Mouse (Mus musculus): ENCODE data around the gene Prdx6b. TPM values are rescaled to one million over a fixed set of nuclear protein-coding genes. Genes with fewer than 3 reads are reported as not detected.

The Prdx6b gene
- total RNA-seq (2021) = not detected
- long read RNA-seq, experiment 1 = 0 reads
- long read RNA-seq, experiment 2 = 0 reads

DNA sequence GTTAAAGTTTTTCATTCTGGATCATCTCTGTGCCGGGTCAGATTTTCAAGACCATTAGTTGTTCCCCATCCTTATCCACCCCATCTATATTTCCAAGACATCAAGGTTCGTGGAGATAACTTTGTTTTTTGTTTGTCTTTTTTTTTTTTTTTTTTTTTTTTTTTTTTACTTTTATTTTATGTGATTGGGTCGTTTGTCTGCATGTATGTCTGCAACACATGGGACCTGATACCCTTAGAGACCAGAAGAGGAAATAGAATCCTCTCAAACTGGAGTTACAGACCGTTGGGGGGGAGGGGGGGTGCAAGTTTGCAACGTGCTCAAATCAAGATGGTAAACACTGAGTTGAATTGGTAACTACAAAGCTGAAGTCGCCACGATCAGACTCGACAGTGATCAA, at the start of gene Prdx6b:
Prdx6b (plus strand) TSS at position 301 of the 400 bp plus-strand sequence.
- no peak for DNase-seq

DNA sequence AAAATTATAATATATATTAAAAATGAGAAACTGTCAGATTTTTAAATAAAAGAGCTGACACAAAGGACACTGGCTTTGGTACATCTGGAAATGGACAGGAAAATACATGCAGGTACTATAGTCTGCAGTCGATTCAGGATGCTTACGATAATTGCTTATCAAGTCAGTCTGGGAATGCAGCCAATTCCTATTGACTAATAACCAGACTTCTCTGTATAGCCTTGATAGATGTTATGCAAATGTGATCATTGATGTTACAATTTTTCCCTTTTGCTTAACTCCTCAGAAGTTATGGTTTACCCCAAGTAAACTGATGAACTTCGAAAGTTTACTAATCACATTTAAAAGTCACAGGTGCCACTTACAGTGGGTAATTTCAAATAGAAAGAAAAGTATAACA, 44.8 kb upstream of the Prdx6b start:
- no peak for DNase-seq

DNA sequence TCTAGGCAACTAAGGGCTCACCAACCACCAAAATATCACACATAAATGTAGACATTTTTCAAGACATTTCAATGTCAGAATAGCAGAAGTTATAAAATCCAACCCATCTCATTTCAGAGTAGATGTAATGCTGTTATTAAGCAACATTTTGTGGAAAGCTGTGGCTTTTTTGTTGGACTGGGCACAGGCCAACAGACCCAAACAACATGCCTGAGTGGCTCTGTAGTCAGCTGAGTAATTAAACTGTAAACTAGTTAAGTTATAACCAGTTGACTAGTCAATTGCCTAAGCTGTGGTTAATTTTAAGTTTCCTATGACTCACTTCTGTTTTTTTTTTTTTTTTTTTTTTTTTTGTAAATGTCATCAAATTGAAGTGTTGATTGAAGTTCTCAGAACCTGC, 44.4 kb upstream of the Prdx6b start:
- no peak for DNase-seq

DNA sequence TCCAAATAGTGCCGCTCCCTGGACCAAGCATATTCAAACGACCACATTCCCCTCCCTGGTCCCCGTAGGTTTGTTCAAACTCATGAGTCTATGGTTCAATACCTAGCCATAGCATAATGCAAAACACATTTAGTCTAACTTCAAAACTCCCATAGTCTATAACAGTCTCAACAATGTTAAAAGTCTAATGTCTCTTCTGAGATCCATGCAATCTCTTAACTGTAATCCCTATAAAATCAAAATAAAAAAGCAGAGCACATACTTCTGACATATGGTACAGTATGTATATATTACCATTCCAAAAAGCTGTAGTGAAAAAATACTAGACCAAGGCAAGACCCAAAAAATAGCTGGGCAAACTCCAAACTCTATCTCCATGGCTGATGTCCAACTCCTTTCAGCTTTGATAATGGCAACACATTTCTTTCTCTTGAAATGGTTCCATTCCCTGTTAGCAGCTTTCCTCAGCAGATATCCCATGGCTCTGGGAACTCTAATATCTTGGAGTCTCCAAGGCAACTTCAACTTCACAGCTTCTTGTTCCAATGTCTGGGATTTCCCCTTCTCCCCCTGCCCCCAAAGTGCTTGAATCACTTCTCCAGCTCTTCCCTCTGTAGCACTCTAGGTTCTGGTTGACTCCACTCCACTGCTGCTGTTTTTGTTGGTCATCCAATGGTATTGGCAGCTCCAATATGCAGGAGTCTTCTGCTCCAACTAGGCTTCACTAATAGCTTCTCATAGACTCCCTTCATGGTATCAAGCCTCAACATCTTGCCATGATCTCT, 32.2 kb upstream of the Prdx6b start:
- DNase-seq = no peak

DNA sequence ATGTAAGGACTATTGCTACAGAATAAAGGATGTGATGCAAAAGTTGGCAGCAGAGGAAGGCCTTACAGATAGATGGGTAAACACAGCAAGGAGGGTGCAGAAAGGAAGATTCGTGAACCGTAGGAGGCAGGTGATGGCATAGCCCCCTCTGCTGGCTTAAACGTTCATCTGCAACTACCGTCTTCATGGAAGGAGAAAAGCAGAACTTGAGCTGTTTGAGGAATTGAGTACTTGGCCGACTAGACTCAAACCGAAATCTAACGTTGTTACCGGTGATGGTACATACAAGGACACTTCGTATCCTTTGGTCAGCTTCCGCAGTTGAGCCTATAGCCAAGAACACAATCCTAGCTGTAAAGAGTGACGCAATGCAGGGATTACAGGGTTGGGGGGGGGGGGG, 25.4 kb upstream of the Prdx6b start:
- peak; percentile 12 for DNase-seq

DNA sequence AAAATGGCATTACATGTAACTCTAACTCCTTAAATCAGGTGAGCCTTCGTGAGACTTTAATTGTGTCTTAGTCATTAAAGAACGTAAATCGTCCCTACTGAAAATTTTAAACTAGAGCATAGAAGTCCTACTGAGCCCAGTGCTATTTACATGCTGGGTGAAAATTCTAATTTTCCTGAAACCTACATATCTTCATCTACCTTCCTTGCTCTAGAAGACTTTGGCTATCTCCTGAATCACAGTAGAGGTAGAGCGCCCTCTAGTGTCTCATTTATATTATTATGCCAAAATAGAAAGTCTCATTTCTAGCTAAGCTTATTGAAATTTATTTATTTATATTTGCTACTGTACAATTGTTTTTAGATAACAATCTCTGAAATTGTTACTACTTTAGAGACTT, 24.2 kb upstream of the Prdx6b start:
- DNase-seq = no peak

DNA sequence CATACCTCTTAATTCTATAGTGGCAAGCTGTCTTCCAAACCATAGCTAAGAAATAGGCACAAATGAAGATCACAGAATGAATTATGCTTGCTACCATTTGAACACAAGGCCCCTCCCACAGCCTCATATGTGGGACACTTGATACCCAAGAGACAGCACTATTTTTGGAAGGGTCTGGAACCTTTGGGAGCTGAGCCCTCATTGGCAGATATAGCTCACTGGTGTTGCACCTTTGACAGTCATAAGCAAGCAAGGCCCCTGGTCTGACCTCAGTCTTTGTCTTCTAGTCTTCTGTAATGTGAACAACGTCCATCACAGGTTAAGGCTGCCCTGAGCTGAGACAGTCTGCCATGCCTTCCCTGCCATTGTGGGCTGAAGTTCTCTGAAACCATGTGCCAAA, 20.8 kb upstream of the Prdx6b start:
- no peak for DNase-seq

DNA sequence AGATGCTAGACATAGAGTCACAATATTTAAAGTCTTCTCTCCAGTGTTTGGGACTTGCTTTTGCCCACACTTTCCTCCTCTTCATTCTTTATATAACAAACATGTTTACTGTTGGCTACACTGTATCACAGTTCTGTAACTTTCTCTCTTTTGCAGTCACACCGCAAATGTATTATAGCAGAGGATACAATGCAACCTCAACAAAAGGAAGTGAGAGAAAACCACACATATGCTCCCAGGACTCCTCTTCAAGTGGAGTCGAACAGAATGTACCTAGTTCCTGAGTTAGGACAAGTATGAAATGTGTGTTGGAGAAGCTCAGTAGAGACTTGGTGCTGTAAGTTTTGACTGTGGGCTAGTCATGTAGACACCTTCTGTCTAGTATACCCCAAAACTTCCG, 19.2 kb upstream of the Prdx6b start:
- DNase-seq = no peak

DNA sequence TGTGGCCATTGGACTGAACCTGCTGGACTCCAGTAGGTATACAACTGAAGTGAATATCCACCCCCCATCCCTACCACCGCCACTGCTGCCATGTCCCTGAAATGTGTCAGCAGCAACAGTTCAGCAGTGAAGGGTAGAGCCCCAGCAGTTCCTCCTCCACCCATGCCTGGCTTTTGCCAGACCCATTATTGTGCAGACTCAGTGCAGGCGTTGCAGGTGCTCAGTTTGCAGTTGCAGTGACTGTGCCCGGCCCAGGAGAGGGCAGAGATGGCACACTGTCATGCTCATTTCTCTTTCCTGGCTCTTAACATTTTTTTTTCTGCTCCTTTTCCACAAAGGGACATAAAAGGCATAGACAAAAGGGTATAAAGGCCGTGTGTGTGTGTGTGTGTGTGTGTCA, 18.5 kb upstream of the Prdx6b start:
- no peak for DNase-seq

DNA sequence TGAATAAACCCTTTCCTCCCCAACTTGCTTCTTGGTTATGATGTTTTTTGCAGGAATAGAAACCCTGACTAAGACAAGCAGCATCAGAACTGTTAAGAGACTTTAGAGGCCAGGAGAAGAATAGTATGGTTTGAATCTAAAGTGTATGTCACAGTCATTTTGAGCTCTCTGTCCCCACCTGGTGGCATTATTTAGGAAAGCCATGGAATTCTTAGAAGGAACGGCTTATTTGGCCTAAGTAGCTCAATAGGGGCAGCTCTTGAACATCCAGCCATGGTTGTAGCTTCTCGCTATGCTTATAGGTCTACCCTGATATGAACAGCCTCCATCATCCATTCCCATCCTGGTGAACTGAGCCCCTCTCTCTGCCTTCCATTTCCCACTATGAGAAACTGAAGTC, 17.1 kb upstream of the Prdx6b start:
- DNase-seq = no peak

DNA sequence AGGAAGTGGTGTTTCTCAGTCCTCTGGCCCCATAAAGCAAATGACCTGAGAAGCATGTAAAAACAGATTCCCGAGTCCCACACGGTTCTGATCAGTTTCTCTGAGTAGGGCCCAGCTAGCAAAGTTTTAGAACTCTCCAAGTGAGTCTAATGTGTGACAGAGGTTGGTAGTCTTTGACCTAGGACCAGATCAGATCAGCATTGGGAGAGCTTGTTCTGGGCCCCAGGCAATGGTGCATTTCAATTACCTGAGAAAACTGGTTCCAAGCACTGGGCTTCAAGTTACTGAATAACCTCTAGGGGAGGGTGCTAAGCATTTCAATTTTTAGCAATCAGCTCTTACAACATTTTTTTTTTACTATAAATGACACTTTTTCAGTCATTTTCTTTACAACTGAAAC, 10.1 kb upstream of the Prdx6b start:
- DNase-seq = no peak

DNA sequence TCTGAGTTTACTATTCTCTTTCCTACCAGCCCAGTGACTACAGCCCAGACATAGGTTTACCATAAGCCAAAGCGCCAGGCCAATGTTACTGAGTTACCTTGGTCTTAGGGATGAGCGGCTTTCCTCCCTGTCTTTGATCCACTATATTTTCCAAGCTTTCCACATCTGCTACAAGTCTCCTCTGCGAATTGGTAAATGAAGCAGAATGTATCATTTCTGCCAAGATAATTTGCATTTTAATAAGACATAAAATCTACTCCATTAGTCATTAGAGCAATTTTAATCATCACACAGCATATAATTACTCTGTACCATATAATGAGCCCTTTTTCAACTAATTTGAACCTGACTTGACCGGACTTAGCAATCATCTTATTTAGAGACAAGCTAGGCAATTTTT, 5.9 kb upstream of the Prdx6b start:
- DNase-seq = no peak

DNA sequence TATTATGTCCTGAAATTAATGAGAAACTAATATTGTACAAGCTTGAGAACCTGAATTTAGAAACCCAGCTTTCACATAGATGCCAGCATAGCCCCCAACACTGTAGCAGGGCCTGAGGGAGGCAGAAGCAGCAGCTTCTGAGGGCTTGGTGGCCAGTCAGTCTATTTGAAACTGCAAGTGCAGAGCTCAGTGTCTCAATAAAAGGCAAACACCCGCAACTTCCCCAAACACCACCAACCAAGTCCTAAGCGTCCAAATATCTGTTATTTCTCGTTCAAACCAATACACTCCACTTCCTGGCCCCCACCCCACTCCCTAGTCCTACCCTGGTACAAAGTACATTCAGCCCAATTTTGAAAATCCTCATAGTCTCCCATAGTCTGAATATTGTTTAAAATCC, 6.1 kb downstream of the Prdx6b start:
- no peak for DNase-seq

DNA sequence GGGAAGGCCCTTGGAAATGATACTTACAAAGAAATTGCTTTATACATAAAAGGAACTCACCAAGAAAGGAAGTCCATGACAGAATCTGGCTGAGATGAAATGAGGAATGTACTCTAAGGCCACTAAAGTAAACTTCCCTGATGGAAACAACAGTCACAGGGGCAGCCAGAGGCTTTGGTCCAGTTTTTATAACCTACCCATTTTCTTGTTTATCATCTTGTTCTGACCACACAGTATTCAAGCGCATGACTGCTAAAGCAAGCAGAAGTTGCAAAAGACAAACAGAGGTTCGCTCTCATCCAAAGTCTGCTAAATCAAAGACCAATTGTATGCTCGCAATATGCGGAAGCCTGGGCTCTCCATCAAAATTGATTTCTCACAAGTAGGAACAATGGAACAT, 8.5 kb downstream of the Prdx6b start:
- no peak for DNase-seq

DNA sequence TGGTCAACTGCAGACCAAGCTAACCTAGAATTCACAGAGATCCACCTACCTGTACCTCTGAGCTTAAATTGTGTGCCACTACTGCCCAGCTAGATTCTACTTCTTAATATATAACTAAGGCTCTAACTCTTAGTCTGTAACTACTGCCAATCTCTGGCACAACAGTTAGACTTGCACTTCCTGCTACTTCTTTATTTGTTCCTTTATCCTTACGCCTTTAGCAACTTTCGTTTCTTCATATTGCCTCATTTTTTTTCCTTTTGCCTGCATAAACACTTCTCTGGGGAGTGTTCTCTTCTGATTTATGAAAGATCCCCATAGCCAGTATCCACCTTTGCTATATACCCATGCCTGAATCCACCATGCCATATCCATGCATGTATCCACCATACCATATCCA, 11.7 kb downstream of the Prdx6b start:
- no peak for DNase-seq

DNA sequence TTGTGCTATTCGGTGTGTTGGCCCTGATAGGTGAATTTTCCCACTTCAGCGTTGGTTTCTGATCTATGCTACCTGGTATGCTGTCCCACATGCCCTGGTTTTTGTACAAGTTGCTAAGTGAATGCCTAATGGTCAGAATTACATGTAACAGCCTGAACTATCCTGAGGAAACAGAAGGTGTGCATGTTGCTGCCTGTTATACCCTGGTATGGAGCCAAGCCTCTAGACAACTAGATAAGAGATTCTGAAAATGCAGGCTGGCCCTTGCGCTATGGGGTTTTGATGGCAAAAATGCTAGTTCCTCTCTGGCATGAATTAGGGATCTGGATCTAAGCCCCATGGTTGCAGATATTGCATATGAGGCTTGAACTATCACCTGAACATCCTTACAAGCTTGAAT, 15.4 kb downstream of the Prdx6b start:
- DNase-seq = no peak

DNA sequence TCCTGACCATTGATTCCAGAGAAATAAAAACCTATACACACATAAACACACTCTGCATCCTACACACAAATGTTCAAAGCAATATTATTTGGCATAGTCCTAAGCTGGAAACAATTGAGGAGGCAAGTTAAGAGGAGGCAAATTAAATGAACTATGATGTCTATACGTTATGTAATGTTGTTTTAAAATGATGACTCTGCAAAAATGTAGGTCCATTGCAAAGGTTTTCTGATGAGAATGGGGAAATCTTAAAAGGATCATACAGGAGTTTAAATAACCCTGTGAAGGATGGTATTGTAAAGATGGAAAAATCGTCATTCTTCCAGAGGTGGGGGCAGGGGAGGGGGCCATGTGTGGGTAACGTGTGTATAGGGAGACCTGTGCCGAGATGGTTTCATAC, 17.5 kb downstream of the Prdx6b start:
- DNase-seq = no peak

DNA sequence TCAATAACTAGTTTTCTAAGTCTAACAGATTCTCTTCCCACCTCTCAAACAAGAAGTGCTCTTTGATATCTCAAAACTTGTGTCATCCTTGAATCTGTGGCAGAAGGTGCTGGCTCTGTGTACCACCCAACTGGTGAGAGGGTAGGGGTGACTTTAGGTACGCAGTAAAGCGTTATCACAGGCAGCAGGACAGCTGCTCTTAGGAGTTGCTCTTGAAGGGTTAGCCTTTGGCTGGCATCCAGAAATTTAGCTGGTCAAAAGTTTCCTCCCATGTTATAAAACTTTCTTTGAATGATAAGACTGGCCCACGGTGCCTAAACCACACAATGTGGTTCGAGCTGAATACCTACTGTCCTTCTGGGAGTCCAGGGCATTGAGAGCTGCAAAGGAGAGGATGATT, 18.5 kb downstream of the Prdx6b start:
- DNase-seq = no peak

DNA sequence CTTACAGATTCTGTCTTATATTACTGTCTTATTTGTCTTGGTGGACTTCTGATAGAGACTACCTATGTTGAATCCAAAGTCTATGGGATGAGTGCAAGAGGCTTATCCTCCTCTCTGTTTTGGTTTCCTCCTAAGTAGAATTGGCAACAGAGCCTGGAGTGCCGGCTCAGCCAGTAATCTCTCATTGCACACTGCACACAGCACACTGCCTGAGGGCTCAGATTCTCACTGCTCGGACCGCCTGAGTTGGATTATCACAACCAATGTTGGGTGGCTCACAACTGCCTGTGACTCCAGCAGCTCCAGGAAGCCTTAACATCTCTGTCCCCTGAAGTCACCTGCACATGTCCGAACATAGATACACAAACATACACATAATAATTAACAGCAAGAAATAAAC, 19.1 kb downstream of the Prdx6b start:
- no peak for DNase-seq

DNA sequence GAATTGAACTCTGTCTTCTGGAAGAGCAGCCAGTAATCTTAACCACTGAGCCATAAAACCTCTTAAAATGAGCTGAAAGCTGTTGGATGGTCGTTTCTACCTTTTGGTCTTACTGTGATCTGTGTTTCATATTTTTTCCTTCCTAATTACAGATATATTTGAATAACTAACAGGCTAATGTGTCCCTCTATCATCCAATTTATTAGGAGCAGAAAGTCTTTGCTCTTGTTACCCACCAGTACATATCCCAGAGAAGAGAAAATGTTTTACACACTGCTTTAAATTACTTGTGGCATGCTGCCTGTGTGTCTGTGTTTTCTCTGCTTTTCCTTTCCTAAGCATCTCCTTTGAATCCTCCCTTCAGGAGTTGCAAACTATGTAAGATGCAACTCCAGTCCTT, 21.9 kb downstream of the Prdx6b start:
- no peak for DNase-seq

DNA sequence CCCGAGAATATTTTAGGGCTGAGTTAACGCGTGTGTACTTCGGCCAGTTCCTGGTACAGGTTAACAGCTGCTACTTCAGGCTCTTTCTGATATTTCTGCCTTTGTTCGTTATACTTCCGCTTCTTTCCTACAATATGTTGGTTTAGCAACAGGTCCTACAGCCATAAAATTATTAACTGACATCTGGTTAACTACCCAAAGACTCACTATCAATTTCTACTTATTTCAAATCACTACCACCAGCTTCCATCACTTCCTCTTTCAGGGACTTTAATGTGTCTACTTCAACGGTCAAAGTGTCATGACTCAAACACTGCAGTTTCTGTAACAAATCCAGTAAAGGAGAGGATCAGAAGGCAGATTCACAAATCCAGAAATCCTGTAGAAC, 22.6 kb downstream of the Prdx6b start:
- no peak for DNase-seq

DNA sequence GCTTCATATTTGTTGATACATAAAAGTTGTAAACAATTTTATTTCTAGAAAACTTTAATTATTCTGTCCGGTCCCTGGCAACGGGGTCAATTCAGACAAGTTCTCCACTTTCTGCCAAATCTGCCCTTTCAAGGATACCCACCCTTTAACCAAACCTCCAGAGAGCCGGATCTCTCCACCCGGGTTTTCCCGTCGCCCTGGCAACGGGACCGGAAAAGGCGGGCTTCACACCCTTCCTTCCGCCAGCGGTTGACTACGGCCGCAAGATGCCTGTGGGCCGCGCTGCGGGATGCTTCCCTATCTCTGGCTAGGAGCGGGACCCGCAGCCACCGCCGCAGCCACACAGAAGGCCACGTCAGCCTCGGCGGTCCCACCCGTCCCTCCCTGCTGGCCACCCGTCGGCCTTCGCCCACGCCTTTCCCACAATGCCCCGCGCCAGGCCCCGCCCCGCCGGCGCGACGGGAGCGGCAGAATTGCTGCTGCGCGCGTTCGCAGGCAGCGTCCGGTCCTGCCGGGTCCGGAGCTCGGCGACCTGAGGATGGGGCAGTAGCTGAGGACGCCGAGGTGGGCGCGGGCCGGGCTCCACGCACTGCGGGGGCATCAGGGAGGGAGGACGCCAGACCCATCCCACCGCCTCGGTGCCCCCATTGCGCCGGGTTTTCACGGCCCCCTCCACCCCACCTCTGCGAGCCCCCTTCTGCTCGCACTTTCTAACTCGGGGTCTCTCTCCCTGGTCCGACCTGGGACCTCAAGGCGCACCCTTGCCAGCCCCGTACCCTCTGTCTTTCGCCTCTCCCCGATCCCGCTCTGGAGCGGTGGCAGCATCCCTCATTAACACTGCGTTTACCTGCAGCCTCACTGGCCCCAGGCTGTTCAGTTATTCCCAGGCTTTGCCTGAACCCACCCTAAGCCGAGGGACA, 23.2 kb downstream of the Prdx6b start, which contains the start of gene Dnajc10:
Dnajc10 (plus strand) TSS at position 225 of the 920 bp plus-strand sequence.
- DNase-seq = peak; percentile 90

DNA sequence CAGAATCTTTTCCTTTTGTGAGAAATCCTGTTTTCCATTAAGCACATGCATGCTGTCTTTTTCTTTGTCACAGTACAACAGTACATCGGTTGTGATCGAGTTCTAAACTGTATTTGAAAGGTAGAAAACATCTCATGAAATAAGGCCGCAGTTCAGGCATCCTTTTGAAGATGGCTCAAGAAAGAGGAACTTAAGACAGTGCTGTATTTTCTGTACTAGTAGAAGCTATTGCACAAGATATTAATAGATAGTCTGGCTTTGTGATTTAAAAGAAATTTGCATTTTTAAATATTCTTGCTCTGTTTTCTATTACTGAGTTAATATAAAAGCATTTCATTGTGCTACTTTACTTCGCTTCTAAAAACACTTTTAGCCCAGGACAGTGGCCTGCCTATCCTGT, 30.6 kb downstream of the Prdx6b start:
- no peak for DNase-seq

DNA sequence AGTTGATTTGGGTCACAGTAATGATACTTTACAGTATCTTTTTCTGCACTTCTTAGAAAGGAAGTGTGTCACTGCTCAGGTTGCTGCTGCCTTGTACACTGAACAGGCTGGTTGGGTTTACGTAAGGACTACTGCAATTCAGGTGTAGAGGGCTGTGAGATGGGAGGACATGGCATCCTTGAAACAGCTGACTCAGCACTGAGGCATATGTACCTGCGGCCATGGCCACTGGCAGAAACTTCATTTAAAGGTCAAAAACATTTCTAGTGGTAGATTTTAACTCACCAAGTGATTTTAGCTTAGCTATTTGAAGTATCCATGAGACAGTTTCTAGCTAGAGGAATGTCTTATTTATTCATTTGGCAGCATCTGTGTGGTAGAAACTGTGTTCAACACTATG, 33.5 kb downstream of the Prdx6b start:
- DNase-seq = no peak

All from gastrocnemius, postnatal 25 days (tissue).